Mouse (Mus musculus): ENCODE data around the gene Slc15a2. TPM values are rescaled to one million over a fixed set of nuclear protein-coding genes. Genes with fewer than 3 reads are reported as not detected.

Slc15a2 gene
- polyA plus RNA-seq, 1 experiment from 2014 or later = 17.9 TPM

GRCm38 (mm10) chr16:36813680-36814079 lies 28.9 kb upstream of the Slc15a2 start:
- Histone ChIP-seq H3K9ac (ENCODE audit: low read depth, low read length) (no peak overlapping the region), H3K36me3 (ENCODE audit: control insufficient read depth, insufficient read depth, low read length) (no peaks in the 10 kb centered on the region), H3K4me2 (ENCODE audit: low read length) (no peak overlapping the region), H3K27ac (ENCODE audit: low read depth, low read length) (no peak overlapping the region), H3K9me3 (ENCODE audit: control insufficient read depth, low read length) (no peaks in the 10 kb centered on the region), H3K27me3 (replicated peaks; ENCODE audit: control insufficient read depth, insufficient read depth, low read length) (no peaks in the 10 kb centered on the region), H3K4me1 (ENCODE audit: control insufficient read depth, insufficient read depth, low read depth, low read length) (no peaks in the 10 kb centered on the region), H3K4me3 (ENCODE audit: low read length) (no peak overlapping the region)
- 78% methylated on average over 3 of the region's 3 CpGs for WGBS
- no peak for ATAC-seq

GRCm38 (mm10) chr16:36808616-36809015 lies 23.9 kb upstream of the Slc15a2 start:
- no peak for ATAC-seq
- WGBS = 90% methylated on average over 3 of the region's 3 CpGs
- no peak overlapping the region for H3K9ac ChIP-seq (ENCODE audit: low read depth, low read length)

GRCm38 (mm10) chr16:36802361-36802760 lies 17.6 kb upstream of the Slc15a2 start:
- WGBS = 91% methylated on average over 3 of the region's 3 CpGs
- H3K4me1 ChIP-seq (ENCODE audit: control insufficient read depth, insufficient read depth, low read depth, low read length) = no peaks in the 10 kb centered on the region
- no peak for ATAC-seq

More at GRCm38 (mm10) chr16:36808616-36809015, 23.9 kb upstream of the Slc15a2 start:
- Histone ChIP-seq H3K4me1 (ENCODE audit: control insufficient read depth, insufficient read depth, low read depth, low read length) (no peaks in the 10 kb centered on the region), H3K27ac (ENCODE audit: low read depth, low read length) (no peak overlapping the region), H3K27me3 (replicated peaks; ENCODE audit: control insufficient read depth, insufficient read depth, low read length) (no peaks in the 10 kb centered on the region), H3K4me3 (ENCODE audit: low read length) (no peak overlapping the region), H3K9me3 (ENCODE audit: control insufficient read depth, low read length) (no peaks in the 10 kb centered on the region), H3K36me3 (ENCODE audit: control insufficient read depth, insufficient read depth, low read length) (no peaks in the 10 kb centered on the region), H3K4me2 (ENCODE audit: low read length) (no peak overlapping the region)

GRCm38 (mm10) chr16:36798334-36798733 lies 13.6 kb upstream of the Slc15a2 start:
- Histone ChIP-seq H3K27me3 (replicated peaks; ENCODE audit: control insufficient read depth, insufficient read depth, low read length) (no peaks in the 10 kb centered on the region), H3K36me3 (ENCODE audit: control insufficient read depth, insufficient read depth, low read length) (no peaks in the 10 kb centered on the region), H3K4me2 (ENCODE audit: low read length) (no peak overlapping the region), H3K4me3 (ENCODE audit: low read length) (no peak overlapping the region), H3K9ac (ENCODE audit: low read depth, low read length) (no peak overlapping the region), H3K27ac (ENCODE audit: low read depth, low read length) (no peak overlapping the region), H3K4me1 (ENCODE audit: control insufficient read depth, insufficient read depth, low read depth, low read length) (no peaks in the 10 kb centered on the region), H3K9me3 (ENCODE audit: control insufficient read depth, low read length) (peaks cover 3% of the 10 kb centered on the region; the same call in 1 of the 2 replicates)
- 75% methylated on average over 2 of the region's 2 CpGs for WGBS
- ATAC-seq = no peak

More at GRCm38 (mm10) chr16:36802361-36802760, 17.6 kb upstream of the Slc15a2 start:
- Histone ChIP-seq H3K27ac (ENCODE audit: low read depth, low read length) (no peak overlapping the region), H3K9me3 (ENCODE audit: control insufficient read depth, low read length) (peaks cover 3% of the 10 kb centered on the region; the same call in 1 of the 2 replicates), H3K4me2 (ENCODE audit: low read length) (no peak overlapping the region), H3K27me3 (replicated peaks; ENCODE audit: control insufficient read depth, insufficient read depth, low read length) (no peaks in the 10 kb centered on the region), H3K4me3 (ENCODE audit: low read length) (no peak overlapping the region), H3K9ac (ENCODE audit: low read depth, low read length) (no peak overlapping the region), H3K36me3 (ENCODE audit: control insufficient read depth, insufficient read depth, low read length) (no peaks in the 10 kb centered on the region)

- H3K9ac ChIP-seq (ENCODE audit: low read depth, low read length) = no peak overlapping the region
- H3K4me2 ChIP-seq (ENCODE audit: low read length) = no peak overlapping the region
- no peaks in the 10 kb centered on the region for H3K27me3 ChIP-seq (replicated peaks; ENCODE audit: control insufficient read depth, insufficient read depth, low read length)
- H3K9me3 ChIP-seq (ENCODE audit: control insufficient read depth, low read length) = no peaks in the 10 kb centered on the region
- ATAC-seq = no peak
- no peaks in the 10 kb centered on the region for H3K36me3 ChIP-seq (ENCODE audit: control insufficient read depth, insufficient read depth, low read length)
- no peak overlapping the region for H3K4me3 ChIP-seq (ENCODE audit: low read length)
- H3K4me1 ChIP-seq (ENCODE audit: control insufficient read depth, insufficient read depth, low read depth, low read length) = no peaks in the 10 kb centered on the region
- WGBS = 69% methylated on average over 2 of the region's 2 CpGs
- H3K27ac ChIP-seq (ENCODE audit: low read depth, low read length) = no peak overlapping the region
Measured at GRCm38 (mm10) chr16:36794976-36795375, 10.2 kb upstream of the Slc15a2 start.

- ATAC-seq = no peak
- Histone ChIP-seq H3K27me3 (replicated peaks; ENCODE audit: control insufficient read depth, insufficient read depth, low read length) (no peaks in the 10 kb centered on the region), H3K4me3 (ENCODE audit: low read length) (no peak overlapping the region), H3K9me3 (ENCODE audit: control insufficient read depth, low read length) (no peaks in the 10 kb centered on the region), H3K4me1 (ENCODE audit: control insufficient read depth, insufficient read depth, low read depth, low read length) (no peaks in the 10 kb centered on the region), H3K4me2 (ENCODE audit: low read length) (no peak overlapping the region), H3K36me3 (ENCODE audit: control insufficient read depth, insufficient read depth, low read length) (no peaks in the 10 kb centered on the region), H3K27ac (ENCODE audit: low read depth, low read length) (no peak overlapping the region), H3K9ac (ENCODE audit: low read depth, low read length) (no peak overlapping the region)
- 89% methylated on average over 4 of the region's 4 CpGs for WGBS
Measured at GRCm38 (mm10) chr16:36790166-36790565, 5.4 kb upstream of the Slc15a2 start.

GRCm38 (mm10) chr16:36786466-36786865 lies 1.7 kb upstream of the Slc15a2 start:
- no peak overlapping the region for H3K27ac ChIP-seq (ENCODE audit: low read depth, low read length)
- H3K4me3 ChIP-seq (ENCODE audit: low read length) = no peak overlapping the region
- H3K27me3 ChIP-seq (replicated peaks; ENCODE audit: control insufficient read depth, insufficient read depth, low read length) = no peaks in the 10 kb centered on the region
- H3K9me3 ChIP-seq (ENCODE audit: control insufficient read depth, low read length) = no peaks in the 10 kb centered on the region
- H3K4me1 ChIP-seq (ENCODE audit: control insufficient read depth, insufficient read depth, low read depth, low read length) = no peaks in the 10 kb centered on the region
- H3K4me2 ChIP-seq (ENCODE audit: low read length) = no peak overlapping the region
- H3K36me3 ChIP-seq (ENCODE audit: control insufficient read depth, insufficient read depth, low read length) = no peaks in the 10 kb centered on the region
- no peak for ATAC-seq
- H3K9ac ChIP-seq (ENCODE audit: low read depth, low read length) = no peak overlapping the region
- WGBS = 92% methylated on average over 7 of the region's 7 CpGs

GRCm38 (mm10) chr16:36784146-36784545 lies 616 bp downstream of the Slc15a2 start:
- Histone ChIP-seq H3K4me2 (ENCODE audit: low read length) (peak overlapping the region; percentile 29; the same call in 1 of the 2 replicates), H3K4me3 (ENCODE audit: low read length) (peak overlapping the region; percentile 21)

GRCm38 (mm10) chr16:36775658-36776057 lies 9.1 kb downstream of the Slc15a2 start:
- no peak overlapping the region for H3K9ac ChIP-seq (ENCODE audit: low read depth, low read length)
- H3K4me1 ChIP-seq (ENCODE audit: control insufficient read depth, insufficient read depth, low read depth, low read length) = no peaks in the 10 kb centered on the region
- H3K4me3 ChIP-seq (ENCODE audit: low read length) = no peak overlapping the region
- no peaks in the 10 kb centered on the region for H3K9me3 ChIP-seq (ENCODE audit: control insufficient read depth, low read length)
- H3K27me3 ChIP-seq (replicated peaks; ENCODE audit: control insufficient read depth, insufficient read depth, low read length) = no peaks in the 10 kb centered on the region
- 61% methylated on average over 6 of the region's 6 CpGs for WGBS
- no peaks in the 10 kb centered on the region for H3K36me3 ChIP-seq (ENCODE audit: control insufficient read depth, insufficient read depth, low read length)
- ATAC-seq = peak; percentile 84
- H3K27ac ChIP-seq (ENCODE audit: low read depth, low read length) = no peak overlapping the region
- H3K4me2 ChIP-seq (ENCODE audit: low read length) = no peak overlapping the region

More at GRCm38 (mm10) chr16:36784146-36784545, 616 bp downstream of the Slc15a2 start:
- H3K9ac ChIP-seq (ENCODE audit: low read depth, low read length) = no peak overlapping the region
- 71% methylated on average over 2 of the region's 2 CpGs for WGBS
- H3K9me3 ChIP-seq (ENCODE audit: control insufficient read depth, low read length) = no peaks in the 10 kb centered on the region
- H3K27ac ChIP-seq (ENCODE audit: low read depth, low read length) = peak overlapping the region; percentile 73
- H3K4me1 ChIP-seq (ENCODE audit: control insufficient read depth, insufficient read depth, low read depth, low read length) = no peaks in the 10 kb centered on the region
- H3K27me3 ChIP-seq (replicated peaks; ENCODE audit: control insufficient read depth, insufficient read depth, low read length) = no peaks in the 10 kb centered on the region
- H3K36me3 ChIP-seq (ENCODE audit: control insufficient read depth, insufficient read depth, low read length) = no peaks in the 10 kb centered on the region
- peak; percentile 71 for ATAC-seq

- 94% methylated on average over 5 of the region's 5 CpGs for WGBS
- Histone ChIP-seq H3K36me3 (ENCODE audit: control insufficient read depth, insufficient read depth, low read length) (no peaks in the 10 kb centered on the region), H3K4me1 (ENCODE audit: control insufficient read depth, insufficient read depth, low read depth, low read length) (no peaks in the 10 kb centered on the region), H3K4me3 (ENCODE audit: low read length) (no peak overlapping the region), H3K9ac (ENCODE audit: low read depth, low read length) (no peak overlapping the region), H3K27me3 (replicated peaks; ENCODE audit: control insufficient read depth, insufficient read depth, low read length) (no peaks in the 10 kb centered on the region), H3K4me2 (ENCODE audit: low read length) (no peak overlapping the region), H3K9me3 (ENCODE audit: control insufficient read depth, low read length) (no peaks in the 10 kb centered on the region), H3K27ac (ENCODE audit: low read depth, low read length) (no peak overlapping the region)
- ATAC-seq = no peak
Measured at GRCm38 (mm10) chr16:36772996-36773395, 11.8 kb downstream of the Slc15a2 start.
